8 mouse cellular contexts compared by ENCODE assay signal in genomic region chr6:7843726-7844411, GRCm38 (mm10). TPM values are rescaled to one million over a fixed set of nuclear protein-coding genes. Genes with fewer than 3 reads are reported as not detected.
DNase-seq lines count a peak whose midpoint lies in the region; ATAC-seq and TF ChIP-seq lines count a peak whose summit lies in the region.

No protein-coding gene starts in this region.

- intact Hi-C loops in heart, postnatal 14 days (cut with DNase I) = loop anchor here (2.0 to 10.0 kb wide), 2 partner anchors 139 to 241 kb away; no protein-coding TSS in a partner anchor

- H3K4me1 ChIP-seq in heart, embryonic 14.5 days (ENCODE audit: control insufficient read depth in 2 of 2, insufficient read depth in 2 of 2, low read length in 2 of 2) = peaks cover 8 to 27% of the 10 kb centered on the region in 2 experiments; a peak in 3 of 4 replicates
- H3K4me1 ChIP-seq in forebrain, postnatal 0 days (ENCODE audit: insufficient read depth) = no peaks in the 10 kb centered on the region
- peaks cover 5% of the 10 kb centered on the region; the same call in 1 of the 2 replicates for H3K4me1 ChIP-seq in lung, embryonic 14.5 days (ENCODE audit: insufficient read depth)
- peaks cover 14% of the 10 kb centered on the region; the same call in 1 of the 2 replicates for H3K4me1 ChIP-seq in stomach, embryonic 14.5 days (ENCODE audit: control insufficient read depth, insufficient read depth, low read length)

- H3K4me2 ChIP-seq in heart, embryonic 14.5 days (ENCODE audit: low read length) = peak overlapping the region; percentile 72
- H3K4me2 ChIP-seq in forebrain, postnatal 0 days (ENCODE audit: low read depth) = peak overlapping the region; percentile 84
- peak overlapping the region; percentile 69 for H3K4me2 ChIP-seq in lung, embryonic 14.5 days
- H3K4me2 ChIP-seq in stomach, embryonic 14.5 days (replicated peaks; ENCODE audit: low read depth, low read length) = peak overlapping the region; percentile 23; the same call in 1 of the 2 replicates

- H3K9me3 ChIP-seq in heart, embryonic 14.5 days (ENCODE audit: control insufficient read depth, low read length) = no peaks in the 10 kb centered on the region
- H3K9me3 ChIP-seq in forebrain, postnatal 0 days (ENCODE audit: low read length) = no peaks in the 10 kb centered on the region
- H3K9me3 ChIP-seq in lung, embryonic 14.5 days (ENCODE audit: low read depth, low read length) = no peaks in the 10 kb centered on the region
- no peaks in the 10 kb centered on the region for H3K9me3 ChIP-seq in stomach, embryonic 14.5 days (ENCODE audit: control insufficient read depth, low read depth, low read length)

- DNase-seq in heart, postnatal 14 days = no peak
- DNase-seq in ZHBTc4 (ENCODE audit: low read depth, low spot score) (peak; percentile 52), adipocyte (ENCODE audit: low spot score) (no peak)
- DNase-seq in forebrain, postnatal 0 days = no peak
- no peak for DNase-seq in lung, embryonic 14.5 days
- no peak for DNase-seq in urinary bladder, postnatal 4 days (ENCODE audit: low spot score in 2 of 2)

- peak overlapping the region; percentile 88 to 93; a peak in 3 of 4 replicates for H3K4me3 ChIP-seq in heart, embryonic 14.5 days (ENCODE audit: control insufficient read depth in 1 of 2, insufficient read depth in 1 of 2, low read depth in 1 of 2, low read length in 2 of 2)
- peak overlapping the region; percentile 87 for H3K4me3 ChIP-seq in forebrain, postnatal 0 days (ENCODE audit: low read depth, low read length)
- peak overlapping the region; percentile 78 for H3K4me3 ChIP-seq in lung, embryonic 14.5 days (ENCODE audit: low read depth, low read length)
- peak overlapping the region; percentile 63 for H3K4me3 ChIP-seq in stomach, embryonic 14.5 days (ENCODE audit: low read depth, low read length)

- H3K27ac ChIP-seq in heart, embryonic 14.5 days (replicated peaks in 1 of 2; ENCODE audit: control insufficient read depth in 1 of 2, insufficient read depth in 1 of 2, low read depth in 2 of 2, low read length in 2 of 2) = peak overlapping the region in 1 of 2 experiments; percentile 96; a peak in 2 of 4 replicates
- peak overlapping the region; percentile 94; the same call in 1 of the 2 replicates for H3K27ac ChIP-seq in forebrain, postnatal 0 days (ENCODE audit: low read depth, low read length)
- peak overlapping the region; percentile 50; the same call in 1 of the 2 replicates for H3K27ac ChIP-seq in lung, embryonic 14.5 days (ENCODE audit: low read depth)
- no peak overlapping the region; the same call in 1 of the 2 replicates for H3K27ac ChIP-seq in stomach, embryonic 14.5 days (ENCODE audit: low read length)

- no peaks in the 10 kb centered on the region for H3K36me3 ChIP-seq in heart, embryonic 14.5 days (ENCODE audit: control insufficient read depth, insufficient read depth, low read length)
- H3K36me3 ChIP-seq in forebrain, postnatal 0 days (ENCODE audit: insufficient read depth) = no peaks in the 10 kb centered on the region
- no peaks in the 10 kb centered on the region for H3K36me3 ChIP-seq in lung, embryonic 14.5 days (ENCODE audit: insufficient read depth)
- H3K36me3 ChIP-seq in stomach, embryonic 14.5 days (ENCODE audit: control insufficient read depth, insufficient read depth, low read length) = no peaks in the 10 kb centered on the region

- TF ChIP-seq CTCF in forebrain, postnatal 0 days (IDR thresholded peaks at IDR 0.05; ENCODE audit: low read depth) = no peak
- TF ChIP-seq CTCF in lung, embryonic 14.5 days (IDR thresholded peaks at IDR 0.05; ENCODE audit: low read depth) = no peak

- WGBS in heart, embryonic 14.5 days = 63% methylated on average over 10 of the region's 10 CpGs
- 55% methylated on average over 10 of the region's 10 CpGs for WGBS in forebrain, postnatal 0 days
- WGBS in lung, embryonic 14.5 days = 61% methylated on average over 10 of the region's 10 CpGs
- WGBS in stomach, embryonic 14.5 days = 60% methylated on average over 10 of the region's 10 CpGs

- peak overlapping the region; percentile 47; the same call in 1 of the 2 replicates for H3K9ac ChIP-seq in heart, embryonic 14.5 days (ENCODE audit: low read length)
- H3K9ac ChIP-seq in forebrain, postnatal 0 days = peak overlapping the region; percentile 90; the same call in 1 of the 2 replicates
- H3K9ac ChIP-seq in lung, embryonic 14.5 days = 0 out of 2 replicates have a peak overlapping the region, but pooled peaks have one; percentile 29
- H3K9ac ChIP-seq in stomach, embryonic 14.5 days (replicated peaks; ENCODE audit: low read depth, low read length) = no peak overlapping the region

- H3K27me3 ChIP-seq in heart, embryonic 14.5 days (ENCODE audit: control insufficient read depth, insufficient read depth, low read length) = no peaks in the 10 kb centered on the region
- H3K27me3 ChIP-seq in forebrain, postnatal 0 days (ENCODE audit: insufficient read depth, low read length) = no peaks in the 10 kb centered on the region
- H3K27me3 ChIP-seq in lung, embryonic 14.5 days (ENCODE audit: insufficient read depth, low read length) = no peaks in the 10 kb centered on the region
- H3K27me3 ChIP-seq in stomach, embryonic 14.5 days (ENCODE audit: control insufficient read depth, insufficient read depth, low read length) = no peaks in the 10 kb centered on the region

- ATAC-seq in heart, embryonic 14.5 days (ENCODE audit: insufficient number of reproducible peaks, insufficient read depth, low FRiP score, low read depth) = no peak
- ATAC-seq in forebrain, postnatal 0 days = no peak
- ATAC-seq in lung, embryonic 14.5 days (ENCODE audit: insufficient read depth) = no peak; the same call in none of the 2 replicates
- ATAC-seq in stomach, embryonic 14.5 days (ENCODE audit: insufficient number of reproducible peaks, insufficient read depth, low FRiP score, low read depth) = no peak

RNA-seq across cellular contexts. Expression of gene C1galt1, which starts 0.8 kb away (rescaled TPM):
- 7.0 and 7.1 TPM in 2 replicates for polyA plus RNA-seq in heart, embryonic 14.5 days (2014; fragmentation: Nextera tagmentation; extraction: Ambion mirVana)
- total RNA-seq in heart, postnatal 14 days (2021) = 10 to 100 TPM; 16.8 to 17.4 TPM
- 14.2 and 18.2 TPM in 2 replicates for total RNA-seq in forebrain, postnatal 0 days (2014; rRNA removed)
- 1.1 and 1.7 TPM in 2 replicates for polyA plus RNA-seq in forebrain, postnatal 0 days (2015; fragmentation: Nextera tagmentation; extraction: Ambion mirVana)
- 4.7 and 5.6 TPM in 2 replicates for polyA plus RNA-seq in lung, embryonic 14.5 days (2014; fragmentation: Nextera tagmentation; extraction: Ambion mirVana)
- polyA plus RNA-seq in stomach, embryonic 14.5 days (2014; fragmentation: Nextera tagmentation; extraction: Ambion mirVana) = 9.6 and 10.0 TPM in 2 replicates

Comparison
In these comparisons a context has a peak if more than half of its experiments do, and no peak if none do; other contexts are left out.
1. H3K4me2 ChIP-seq: peak in every context shown above with its lines; median percentile 84 in forebrain, postnatal 0 days; 72 in heart, embryonic 14.5 days; 69 in lung, embryonic 14.5 days; 23 in stomach, embryonic 14.5 days.